Mouse (Mus musculus) small intestine, adult 2 months (tissue): ENCODE results near the gene Serpine2.

Experiments used
- CTCF ChIP-seq: fragments of 200-500 bp; IDR thresholded peaks from 2 replicates; pipeline ENCODE4 v1.5.1; 2012; ENCODE audit warnings: low read depth, mild to moderate bottlenecking, control low read depth, inconsistent platforms, low read length, moderate library complexity, mixed read lengths; ENCODE audit not compliant: insufficient replicate concordance, insufficient read length; ENCODE audit errors: extremely low read depth
- POLR2A ChIP-seq: fragments of 200-500 bp; IDR thresholded peaks from 2 replicates; pipeline ENCODE4 v1.6.1; 2012; ENCODE audit warnings: low read depth, mild to moderate bottlenecking, control low read depth, inconsistent platforms, low read length, moderate library complexity

DNA sequence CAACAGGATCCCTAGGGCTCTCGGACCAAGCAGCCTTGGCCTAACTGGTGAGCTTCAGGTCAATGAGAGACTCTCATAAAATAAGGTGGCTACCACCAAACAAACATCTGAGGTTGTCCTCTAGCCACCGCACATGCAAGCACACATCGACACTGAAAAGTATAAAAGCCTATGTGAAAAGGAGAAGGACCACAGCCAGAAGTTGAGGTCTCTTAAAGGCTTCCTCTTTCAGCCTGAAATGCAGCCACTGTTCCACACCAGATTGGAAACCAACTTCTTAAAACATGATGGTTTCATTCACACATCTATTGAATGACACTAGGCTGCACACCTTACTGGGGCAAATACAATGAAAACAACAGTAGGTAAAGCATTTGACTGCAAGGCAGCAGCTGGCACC, 7.5 kb downstream of the Serpine2 start:
- TF ChIP-seq CTCF (no peak), POLR2A (no peak)
